Mouse (Mus musculus) ES-Bruce4 (cell line): ENCODE measurements at regions not wholly inside any gene's neighbourhood (a gene's known extent, or its start where the extent isn't known, plus 50 kb on each side); places are given as distances from the start of the nearest gene placed in this dataset.

Experiments
- H3K27ac ChIP-seq: 2 replicates; pipeline ENCODE4 v1.5.1; 2012; ENCODE audit warnings: low read length, inconsistent platforms; ENCODE audit not compliant: insufficient read depth
- H3K27me3 ChIP-seq: 2 replicates; pipeline ENCODE4 v1.6.1; 2012; ENCODE audit warnings: mild to moderate bottlenecking, low read length, inconsistent platforms; ENCODE audit not compliant: control insufficient read depth, poor library complexity, insufficient read depth, severe bottlenecking
- H3K36me3 ChIP-seq: 2 replicates; pipeline ENCODE4 v1.6.1; 2012; ENCODE audit warnings: inconsistent platforms, mild to moderate bottlenecking, low read length, moderate library complexity; ENCODE audit not compliant: control insufficient read depth, poor library complexity, insufficient read depth, severe bottlenecking
- H3K4me1 ChIP-seq: one replicate; pipeline ENCODE4 v1.8.1; 2011; ENCODE audit warnings: low read length; ENCODE audit not compliant: control insufficient read depth, insufficient read depth
- H3K4me3 ChIP-seq: 2 replicates; pipeline ENCODE4 v1.5.1; 2011; ENCODE audit warnings: low read depth, mild to moderate bottlenecking, low read length
- H3K9ac ChIP-seq: 2 replicates; pipeline ENCODE4 v1.6.1; 2012; ENCODE audit warnings: low read depth, mild to moderate bottlenecking, inconsistent platforms; ENCODE audit not compliant: poor library complexity, severe bottlenecking
- H3K9me3 ChIP-seq: replicated peaks from 2 replicates; pipeline ENCODE4 v1.6.1; 2012; ENCODE audit warnings: mild to moderate bottlenecking, low read length, inconsistent platforms; ENCODE audit not compliant: control insufficient read depth, poor library complexity, insufficient read depth, severe bottlenecking
- CTCF ChIP-seq: IDR thresholded peaks from one replicate; pipeline ENCODE4 v1.8.1; 2011; ENCODE audit warnings: low read depth, low read length
- EP300 ChIP-seq: IDR thresholded peaks from 2 replicates; pipeline ENCODE4 v1.6.1; 2011; ENCODE audit warnings: low read depth, low read length; ENCODE audit not compliant: insufficient read depth
- POLR2A ChIP-seq: IDR thresholded peaks from one replicate; pipeline ENCODE4 v1.8.1; 2011; ENCODE audit warnings: low read length; ENCODE audit not compliant: insufficient read depth

GRCm38 (mm10) chr11:24342732-24343131, 264.9 kb downstream of the Bcl11a start:
- H3K27me3 ChIP-seq = no peaks in the 10 kb centered on the region
- peaks cover 1% of the 10 kb centered on the region for H3K4me1 ChIP-seq
- no peak overlapping the region for H3K27ac ChIP-seq
- H3K9ac ChIP-seq = no peak overlapping the region
- H3K9me3 ChIP-seq = no peaks in the 10 kb centered on the region
- TF ChIP-seq EP300 (no peak), POLR2A (no peak), CTCF (no peak)
- no peak overlapping the region for H3K4me3 ChIP-seq
- no peaks in the 10 kb centered on the region for H3K36me3 ChIP-seq

- Histone ChIP-seq H3K27me3 (no peaks in the 10 kb centered on the region), H3K27ac (no peak overlapping the region), H3K4me3 (no peak overlapping the region), H3K9ac (no peak overlapping the region), H3K36me3 (no peaks in the 10 kb centered on the region), H3K4me1 (no peaks in the 10 kb centered on the region), H3K9me3 (no peaks in the 10 kb centered on the region)
- no peak for TF ChIP-seq EP300
- TF ChIP-seq POLR2A = no peak
- TF ChIP-seq CTCF = no peak
These were observed 269.4 kb downstream of the Bcl11a start for GRCm38 (mm10) chr11:24347225-24347624.

- Histone ChIP-seq H3K27me3 (no peaks in the 10 kb centered on the region), H3K36me3 (no peaks in the 10 kb centered on the region)
- TF ChIP-seq EP300 (no peak), CTCF (no peak), POLR2A (no peak)
These were observed 270.9 kb downstream of the Bcl11a start for GRCm38 (mm10) chr11:24348741-24349140.

GRCm38 (mm10) chr11:24349967-24350643, 272.2 kb downstream of the Bcl11a start:
- no peak overlapping the region for H3K9ac ChIP-seq
- no peaks in the 10 kb centered on the region for H3K9me3 ChIP-seq
- no peak for TF ChIP-seq POLR2A
- H3K27ac ChIP-seq = no peak overlapping the region
- no peaks in the 10 kb centered on the region for H3K27me3 ChIP-seq
- no peaks in the 10 kb centered on the region for H3K4me1 ChIP-seq
- H3K4me3 ChIP-seq = no peak overlapping the region
- H3K36me3 ChIP-seq = no peaks in the 10 kb centered on the region

More at GRCm38 (mm10) chr11:24348741-24349140, 270.9 kb downstream of the Bcl11a start:
- H3K4me3 ChIP-seq = no peak overlapping the region
- no peak overlapping the region for H3K27ac ChIP-seq
- H3K9ac ChIP-seq = no peak overlapping the region
- H3K4me1 ChIP-seq = no peaks in the 10 kb centered on the region
- H3K9me3 ChIP-seq = no peaks in the 10 kb centered on the region

GRCm38 (mm10) chr11:24350839-24351238, 273.0 kb downstream of the Bcl11a start:
- no peaks in the 10 kb centered on the region for H3K9me3 ChIP-seq
- no peaks in the 10 kb centered on the region for H3K27me3 ChIP-seq
- TF ChIP-seq CTCF (no peak), EP300 (no peak), POLR2A (no peak)
- H3K4me3 ChIP-seq = no peak overlapping the region
- no peak overlapping the region for H3K27ac ChIP-seq
- no peaks in the 10 kb centered on the region for H3K4me1 ChIP-seq
- no peaks in the 10 kb centered on the region for H3K36me3 ChIP-seq
- H3K9ac ChIP-seq = no peak overlapping the region

- no peaks in the 10 kb centered on the region for H3K27me3 ChIP-seq
- no peaks in the 10 kb centered on the region for H3K36me3 ChIP-seq
- H3K27ac ChIP-seq = no peak overlapping the region
- H3K4me1 ChIP-seq = no peaks in the 10 kb centered on the region
- no peaks in the 10 kb centered on the region for H3K9me3 ChIP-seq
- TF ChIP-seq CTCF (no peak), POLR2A (no peak), EP300 (no peak)
- H3K9ac ChIP-seq = no peak overlapping the region
- no peak overlapping the region for H3K4me3 ChIP-seq
These were observed 274.2 kb downstream of the Bcl11a start for GRCm38 (mm10) chr11:24352071-24352470.

- TF ChIP-seq CTCF (no peak), EP300 (no peak), POLR2A (no peak)
- Histone ChIP-seq H3K4me1 (no peaks in the 10 kb centered on the region), H3K9me3 (no peaks in the 10 kb centered on the region)
These were observed 275.2 kb downstream of the Bcl11a start for GRCm38 (mm10) chr11:24353056-24353455.

More at GRCm38 (mm10) chr11:24353056-24353455, 275.2 kb downstream of the Bcl11a start:
- Histone ChIP-seq H3K4me3 (no peak overlapping the region), H3K9ac (no peak overlapping the region), H3K27me3 (no peaks in the 10 kb centered on the region), H3K36me3 (no peaks in the 10 kb centered on the region), H3K27ac (no peak overlapping the region)
